In the genomic region with DNA sequence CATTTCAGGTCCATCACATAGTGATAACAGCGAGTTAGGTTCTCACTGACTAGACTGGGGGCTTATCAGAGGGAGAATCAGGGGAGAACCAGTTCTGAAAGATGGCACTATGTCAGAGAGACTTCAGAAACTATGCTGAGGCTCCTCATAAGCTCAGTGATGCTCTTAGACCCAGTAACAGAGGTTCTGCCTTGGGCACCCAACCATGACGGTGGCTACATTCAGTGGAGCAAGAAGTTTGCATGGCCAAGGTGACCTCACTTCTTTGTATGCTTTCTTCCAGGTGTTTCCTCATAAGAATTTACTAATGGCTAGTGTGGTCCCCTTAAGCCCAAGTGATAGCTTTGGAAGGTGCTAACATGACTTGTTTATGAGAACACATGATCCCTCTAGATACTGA, we compare ENCODE assay signal across 25 mouse cellular contexts. TPM values are rescaled to one million over a fixed set of nuclear protein-coding genes. Genes with fewer than 3 reads are reported as not detected.
A peak's percentile ranks its signal among the peaks of the same experiment; 100 is the strongest.
DNase-seq lines count a peak whose midpoint lies in the region; ATAC-seq and TF ChIP-seq lines count a peak whose summit lies in the region.
"Had no signal": no experiment of that assay in that cellular context is flagged by ENCODE, and none has a peak within 500 bp of the region (broad histone marks: within the 10 kb centered on the region; RNA-seq: fewer than 3 reads in every experiment).

No protein-coding gene starts in this region.

- no peak overlapping the region for H3K9ac ChIP-seq in intestine, embryonic 14.5 days (ENCODE audit: low read length)
- no peak overlapping the region for H3K9ac ChIP-seq in intestine, postnatal 0 days (ENCODE audit: low read depth, low read length)
- H3K9ac ChIP-seq: embryonic facial prominence, embryonic 12.5 days; forebrain, embryonic 13.5 days; forebrain, embryonic 15.5 days; forebrain, postnatal 0 days had no signal

- no peak overlapping the region for H3K27ac ChIP-seq in intestine, embryonic 14.5 days (ENCODE audit: low read depth)
- no peak overlapping the region for H3K27ac ChIP-seq in intestine, postnatal 0 days (ENCODE audit: low read depth, low read length)
- H3K27ac ChIP-seq: embryonic facial prominence, embryonic 10.5 days; embryonic facial prominence, embryonic 12.5 days; forebrain, embryonic 13.5 days; forebrain, embryonic 15.5 days had no signal

- TF ChIP-seq CTCF in intestine, postnatal 0 days (IDR thresholded peaks at IDR 0.05; ENCODE audit: low read depth): no peak

- H3K4me3 ChIP-seq in intestine, embryonic 14.5 days (ENCODE audit: low read depth, low read length): no peak overlapping the region
- H3K4me3 ChIP-seq in intestine, postnatal 0 days (ENCODE audit: low read depth, low read length): no peak overlapping the region
- H3K4me3 ChIP-seq: embryonic facial prominence, embryonic 10.5 days; embryonic facial prominence, embryonic 12.5 days; forebrain, embryonic 13.5 days; forebrain, embryonic 15.5 days had no signal

- ATAC-seq in intestine, embryonic 14.5 days (replicated peaks; ENCODE audit: low FRiP score, low TSS enrichment, low read depth): 0 out of 2 replicates have a peak, but pooled peaks have one; percentile 14
- ATAC-seq in intestine, postnatal 0 days: no peak
- ATAC-seq: forebrain, embryonic 13.5 days; forebrain, embryonic 15.5 days; forebrain, postnatal 0 days; Patski had no signal

- peak; percentile 10 for DNase-seq in heart, adult 11 months
- DNase-seq in heart, postnatal 10 days: no peak
- DNase-seq in intestine, embryonic 14.5 days (ENCODE audit: low spot score): no peak
- DNase-seq in A20 (ENCODE audit: low read depth, low spot score): peak; percentile 38
- peak; percentile 8 for DNase-seq in splenic B cell, adult 2 months (ENCODE audit: low read depth, low spot score)
- no peak for DNase-seq in T-cell, adult 2 months (ENCODE audit: low spot score)
- DNase-seq: adrenal gland, adult 2 months; adrenal gland, postnatal 10 days; adrenal gland, postnatal 25 days; cerebellum, adult 11-12 months; cerebellum, adult 9-10 months; cerebellum, postnatal 10 days; cerebellum, postnatal 25 days; forebrain, postnatal 0 days had no signal

- no peaks in the 10 kb centered on the region for H3K36me3 ChIP-seq in intestine, embryonic 14.5 days (ENCODE audit: control insufficient read depth, insufficient read depth, low read length)
- no peaks in the 10 kb centered on the region for H3K36me3 ChIP-seq in intestine, postnatal 0 days (ENCODE audit: control insufficient read depth, insufficient read depth)
- H3K36me3 ChIP-seq in splenic B cell, adult 2 months (ENCODE audit: control insufficient read depth, insufficient read depth, low read length, poor library complexity, severe bottlenecking): no peaks in the 10 kb centered on the region
- H3K36me3 ChIP-seq: embryonic facial prominence, embryonic 10.5 days; embryonic facial prominence, embryonic 12.5 days; forebrain, embryonic 15.5 days; G1E had no signal

- no peaks in the 10 kb centered on the region for H3K27me3 ChIP-seq in intestine, embryonic 14.5 days (replicated peaks; ENCODE audit: control insufficient read depth, insufficient read depth, low read length)
- H3K27me3 ChIP-seq in intestine, postnatal 0 days (replicated peaks; ENCODE audit: control insufficient read depth, insufficient read depth, low read length): no peaks in the 10 kb centered on the region
- H3K27me3 ChIP-seq in splenic B cell, adult 2 months (ENCODE audit: control insufficient read depth, insufficient read depth, low read length, poor library complexity, severe bottlenecking): no peaks in the 10 kb centered on the region
- H3K27me3 ChIP-seq: embryonic facial prominence, embryonic 12.5 days; forebrain, embryonic 13.5 days; forebrain, embryonic 15.5 days; Patski had no signal

- intact Hi-C loops in heart, postnatal 10 days (cut with DNase I): no loop called here

- H3K4me2 ChIP-seq in intestine, embryonic 14.5 days (ENCODE audit: low read length): no peak overlapping the region
- no peak overlapping the region for H3K4me2 ChIP-seq in intestine, postnatal 0 days (replicated peaks; ENCODE audit: low read depth)
- H3K4me2 ChIP-seq: embryonic facial prominence, embryonic 12.5 days; forebrain, embryonic 13.5 days; forebrain, embryonic 15.5 days had no signal

- WGBS in intestine, embryonic 14.5 days: 92% methylated on average over 2 of the region's 2 CpGs
- 94% methylated on average over 2 of the region's 2 CpGs for WGBS in intestine, postnatal 0 days

- peaks cover 12% of the 10 kb centered on the region for H3K4me1 ChIP-seq in intestine, embryonic 14.5 days (replicated peaks; ENCODE audit: control insufficient read depth, insufficient read depth, low read length)
- H3K4me1 ChIP-seq in intestine, postnatal 0 days (replicated peaks; ENCODE audit: control insufficient read depth, insufficient read depth, low read length): no peaks in the 10 kb centered on the region

- H3K9me3 ChIP-seq in intestine, embryonic 14.5 days (ENCODE audit: control insufficient read depth, low read length): no peaks in the 10 kb centered on the region
- H3K9me3 ChIP-seq in intestine, postnatal 0 days (ENCODE audit: control insufficient read depth): no peaks in the 10 kb centered on the region
- H3K9me3 ChIP-seq: embryonic facial prominence, embryonic 10.5 days; embryonic facial prominence, embryonic 12.5 days; forebrain, embryonic 13.5 days; forebrain, embryonic 15.5 days; G1E had no signal

RNA-seq across cellular contexts. Expression of gene Actbl2, which starts 38.7 kb away (rescaled TPM):
- not detected for total RNA-seq in heart, postnatal 10 days (2021)
- not detected in 2 replicates for polyA plus RNA-seq in intestine, embryonic 14.5 days (2014; fragmentation: Nextera tagmentation; extraction: Ambion mirVana)
- not detected in 2 replicates for polyA plus RNA-seq in intestine, postnatal 0 days (2015; fragmentation: Nextera tagmentation; extraction: Ambion mirVana)
- total RNA-seq: adrenal gland, adult 2 months; adrenal gland, postnatal 10 days; adrenal gland, postnatal 25 days; forebrain, postnatal 0 days had no signal
- polyA plus RNA-seq: adrenal gland, adult 2 months; C2C12; cortical plate, adult 2 months; embryonic facial prominence, embryonic 10.5 days; embryonic facial prominence, embryonic 14.5 days; forebrain, embryonic 11.5 days; forebrain, embryonic 13.5 days; forebrain, embryonic 15.5 days; forebrain, postnatal 0 days; G1E; Patski had no signal

Comparison
In these comparisons a context has a peak if more than half of its experiments do, and no peak if none do; other contexts are left out.
1. DNase-seq: peak in heart, adult 11 months (single experiment), A20 (single experiment) and splenic B cell, adult 2 months (single experiment); none in heart, postnatal 10 days (0 of 2), intestine, embryonic 14.5 days (single experiment) and T-cell, adult 2 months (single experiment).